Mouse (Mus musculus) forebrain, embryonic 11.5 days (tissue): Measurements from ENCODE around the gene Fis1. TPM values are rescaled to one million over a fixed set of nuclear protein-coding genes. Genes with fewer than 3 reads are reported as not detected.

Source experiments
- ATAC-seq: fragments of 200-750 bp; cut with Nextera tagmentation; replicated peaks from 2 replicates; pipeline ENCODE4 v1.8.0; 2017; ENCODE audit warnings: moderate TSS enrichment; ENCODE audit not compliant: low FRiP score
- DNase-seq: peaks from one replicate; pipeline ENCODE4 v3.0.0-alpha.2; 2017; ENCODE audit warnings: low spot score
- H3K27ac ChIP-seq: fragments of 300-500 bp; sonication (generic); 2 replicates; pipeline ENCODE4 v1.5.1; 2014; ENCODE audit warnings: low read depth, low read length
- H3K27me3 ChIP-seq: fragments of 300-500 bp; sonication (generic); 2 replicates; pipeline ENCODE4 v1.6.1; 2014; ENCODE audit warnings: mild to moderate bottlenecking, low read length, mixed read lengths; ENCODE audit not compliant: control insufficient read depth, insufficient read depth
- H3K36me3 ChIP-seq: fragments of 300-500 bp; sonication (generic); 2 replicates; pipeline ENCODE4 v1.6.1; 2014; ENCODE audit warnings: mild to moderate bottlenecking, low read length, moderate library complexity, mixed read lengths; ENCODE audit not compliant: control insufficient read depth, insufficient read depth
- H3K4me1 ChIP-seq: fragments of 300-500 bp; sonication (generic); replicated peaks from 2 replicates; pipeline ENCODE4 v1.6.1; 2014; ENCODE audit warnings: low read length, mixed read lengths; ENCODE audit not compliant: control insufficient read depth, insufficient read depth
- H3K4me2 ChIP-seq: fragments of 300-500 bp; sonication (generic); 2 replicates; pipeline ENCODE4 v1.6.1; 2014; ENCODE audit warnings: low read depth, mild to moderate bottlenecking, low read length, moderate library complexity, mixed read lengths; ENCODE audit not compliant: severe bottlenecking
- H3K4me3 ChIP-seq: fragments of 300-500 bp; sonication (generic); 2 replicates; pipeline ENCODE4 v1.5.1; 2014; ENCODE audit warnings: low read depth, low read length
- H3K9ac ChIP-seq: fragments of 300-500 bp; sonication (generic); 2 replicates; pipeline ENCODE4 v1.6.1; 2014; ENCODE audit warnings: low read length
- H3K9me3 ChIP-seq: fragments of 300-500 bp; sonication (generic); 2 replicates; pipeline ENCODE4 v1.6.1; 2016; ENCODE audit warnings: low read length, mixed read lengths; ENCODE audit not compliant: control insufficient read depth
- WGBS: fragments of 180-500 bp; shearing (Covaris S2); extraction: QIAGEN DNeasy Blood & Tissue Kit; methylation state at CpG from one replicate; pipeline ENCODE4 v1.1.7; 2014; 5-methylcytosine and 5-hydroxymethylcytosine counted together
- polyA plus RNA-seq: library from polyadenylated mRNA; unstranded; fragments of >200 nt; fragmentation: Nextera tagmentation; extraction: Ambion mirVana; gene quantifications from 2 replicates; pipeline ENCODE4 v1.2.1, GENCODE M21; 2014

Gene Fis1
- polyA plus RNA-seq, 1 experiment from 2014 or later: 277 TPM

GRCm38 (mm10) chr5:136987138-136987933, 34.3 kb downstream of the Fis1 start:
- Histone ChIP-seq H3K9me3 (no peaks in the 10 kb centered on the region), H3K27me3 (no peaks in the 10 kb centered on the region), H3K36me3 (peaks cover 11% of the 10 kb centered on the region; the same call in 1 of the 2 replicates), H3K4me3 (peak overlapping the region; percentile 88), H3K27ac (peak overlapping the region; percentile 93), H3K9ac (peak overlapping the region; percentile 98), H3K4me1 (peaks cover 2% of the 10 kb centered on the region; the same call in 1 of the 2 replicates), H3K4me2 (peak overlapping the region; percentile 92)
- DNase-seq (peak; percentile 86), ATAC-seq (peak; percentile 71)
- WGBS: under 1% methylated on average over 65 of the region's 67 CpGs

- H3K27ac ChIP-seq: peak within 1 kb of the TSS; percentile 93
- DNase-seq (no peak), ATAC-seq (no peak)
- H3K9ac ChIP-seq: peak within 1 kb of the TSS; percentile 98
- WGBS: 15% methylated on average over 12 of the region's 12 CpGs
- H3K27me3 ChIP-seq: no peaks in the 10 kb centered on the region
- peak within 1 kb of the TSS; percentile 88 for H3K4me3 ChIP-seq
- H3K36me3 ChIP-seq: peaks cover 11% of the 10 kb centered on the region; the same call in 1 of the 2 replicates
- no peaks in the 10 kb centered on the region for H3K9me3 ChIP-seq
- H3K4me1 ChIP-seq: peaks cover 2% of the 10 kb centered on the region; the same call in 1 of the 2 replicates
- H3K4me2 ChIP-seq: peak within 1 kb of the TSS; percentile 92
Observed at GRCm38 (mm10) chr5:136987934-136988271, 34.8 kb downstream of the Fis1 start, which contains the start of gene Znhit1. TSS of gene Znhit1 (minus strand) at chr5:136988021.

- Histone ChIP-seq H3K27ac (no peak overlapping the region), H3K36me3 (peaks cover 11% of the 10 kb centered on the region; the same call in 1 of the 2 replicates), H3K4me2 (peak overlapping the region; percentile 92), H3K4me1 (peaks cover 2% of the 10 kb centered on the region; the same call in 1 of the 2 replicates), H3K4me3 (peak overlapping the region; percentile 88), H3K27me3 (no peaks in the 10 kb centered on the region), H3K9me3 (no peaks in the 10 kb centered on the region), H3K9ac (peak overlapping the region; percentile 98; the same call in 1 of the 2 replicates)
- DNase-seq: no peak
- no peak for ATAC-seq
- WGBS: 86% methylated on average over 7 of the region's 7 CpGs
Observed at GRCm38 (mm10) chr5:136988420-136988819, 35.3 kb downstream of the Fis1 start.

- H3K36me3 ChIP-seq: peaks cover 19% of the 10 kb centered on the region; the same call in 1 of the 2 replicates
- H3K27me3 ChIP-seq: no peaks in the 10 kb centered on the region
- no peak overlapping the region for H3K27ac ChIP-seq
- no peak overlapping the region for H3K4me3 ChIP-seq
- peaks cover 2% of the 10 kb centered on the region; the same call in 1 of the 2 replicates for H3K4me1 ChIP-seq
- no peaks in the 10 kb centered on the region for H3K9me3 ChIP-seq
- DNase-seq (no peak), ATAC-seq (no peak)
- no peak overlapping the region for H3K4me2 ChIP-seq
- WGBS: 88% methylated on average over 6 of the region's 6 CpGs
- no peak overlapping the region for H3K9ac ChIP-seq
Observed at GRCm38 (mm10) chr5:136989801-136990200, 36.7 kb downstream of the Fis1 start.

GRCm38 (mm10) chr5:136999449-136999848, 46.4 kb downstream of the Fis1 start:
- DNase-seq (no peak), ATAC-seq (no peak)
- H3K27ac ChIP-seq: no peak overlapping the region
- no peak overlapping the region for H3K4me2 ChIP-seq
- 73% methylated on average over 4 of the region's 5 CpGs for WGBS
- no peak overlapping the region for H3K9ac ChIP-seq
- H3K27me3 ChIP-seq: no peaks in the 10 kb centered on the region
- no peaks in the 10 kb centered on the region for H3K9me3 ChIP-seq
- H3K36me3 ChIP-seq: no peaks in the 10 kb centered on the region; the same call in 1 of the 2 replicates
- no peak overlapping the region for H3K4me3 ChIP-seq
- no peaks in the 10 kb centered on the region for H3K4me1 ChIP-seq

- H3K9me3 ChIP-seq: no peaks in the 10 kb centered on the region
- H3K27ac ChIP-seq: no peak overlapping the region
- 81% methylated on average over 2 of the region's 2 CpGs for WGBS
- no peaks in the 10 kb centered on the region; the same call in 1 of the 2 replicates for H3K36me3 ChIP-seq
- ATAC-seq (no peak), DNase-seq (no peak)
- H3K9ac ChIP-seq: no peak overlapping the region
- H3K27me3 ChIP-seq: no peaks in the 10 kb centered on the region
- no peak overlapping the region for H3K4me3 ChIP-seq
- H3K4me1 ChIP-seq: no peaks in the 10 kb centered on the region
- H3K4me2 ChIP-seq: no peak overlapping the region
Observed at GRCm38 (mm10) chr5:137000612-137001011, 47.5 kb downstream of the Fis1 start.

GRCm38 (mm10) chr5:137007276-137007675, 54.2 kb downstream of the Fis1 start:
- Histone ChIP-seq H3K4me3 (no peak overlapping the region), H3K4me1 (no peaks in the 10 kb centered on the region), H3K9me3 (no peaks in the 10 kb centered on the region), H3K27me3 (no peaks in the 10 kb centered on the region), H3K4me2 (no peak overlapping the region), H3K27ac (no peak overlapping the region), H3K9ac (no peak overlapping the region), H3K36me3 (no peaks in the 10 kb centered on the region)
- DNase-seq (no peak), ATAC-seq (no peak)
- WGBS: 66% methylated on average over 8 of the region's 8 CpGs

GRCm38 (mm10) chr5:137009988-137010387, 56.9 kb downstream of the Fis1 start:
- Histone ChIP-seq H3K9me3 (no peaks in the 10 kb centered on the region), H3K36me3 (no peaks in the 10 kb centered on the region), H3K4me2 (no peak overlapping the region), H3K27me3 (no peaks in the 10 kb centered on the region), H3K27ac (no peak overlapping the region), H3K4me3 (no peak overlapping the region), H3K4me1 (no peaks in the 10 kb centered on the region), H3K9ac (no peak overlapping the region)
- no peak for ATAC-seq
- peak; percentile 73 for DNase-seq
- 38% methylated on average over 3 of the region's 3 CpGs for WGBS
